Mouse (Mus musculus) CD4-positive helper T cell, adult 2 months (primary cell): ENCODE results near the gene Oprd1.

Source experiments
- DNase-seq: peaks from one replicate; pipeline ENCODE4 v3.0.0-alpha.2; 2012; ENCODE audit warnings: low read depth, missing footprints, low spot score

Gene Oprd1

DNA sequence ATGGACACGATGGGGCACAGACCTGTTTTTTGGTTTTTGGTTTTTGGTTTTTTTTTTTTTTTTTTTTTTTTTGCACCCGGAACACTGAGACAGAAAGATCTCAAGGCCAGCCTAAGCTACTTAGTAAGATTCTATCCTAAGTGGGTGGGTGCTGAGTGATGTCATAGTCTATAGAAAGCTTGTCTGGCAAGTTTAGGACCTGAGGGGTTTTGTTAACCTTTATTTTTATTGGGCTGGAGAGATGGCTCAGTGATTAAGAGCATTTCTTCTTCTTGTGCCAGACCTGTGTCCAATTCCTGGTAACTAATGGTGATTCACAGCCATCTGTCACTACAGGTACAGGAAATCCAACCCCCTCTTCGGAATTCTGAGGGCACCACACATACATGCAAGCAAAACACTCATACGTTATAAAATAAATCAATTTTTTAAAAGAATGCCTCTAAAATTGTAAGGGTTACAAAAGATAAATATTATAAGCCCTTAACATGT is 63.7 kb downstream of the Oprd1 start:
- DNase-seq, result no peak

DNA sequence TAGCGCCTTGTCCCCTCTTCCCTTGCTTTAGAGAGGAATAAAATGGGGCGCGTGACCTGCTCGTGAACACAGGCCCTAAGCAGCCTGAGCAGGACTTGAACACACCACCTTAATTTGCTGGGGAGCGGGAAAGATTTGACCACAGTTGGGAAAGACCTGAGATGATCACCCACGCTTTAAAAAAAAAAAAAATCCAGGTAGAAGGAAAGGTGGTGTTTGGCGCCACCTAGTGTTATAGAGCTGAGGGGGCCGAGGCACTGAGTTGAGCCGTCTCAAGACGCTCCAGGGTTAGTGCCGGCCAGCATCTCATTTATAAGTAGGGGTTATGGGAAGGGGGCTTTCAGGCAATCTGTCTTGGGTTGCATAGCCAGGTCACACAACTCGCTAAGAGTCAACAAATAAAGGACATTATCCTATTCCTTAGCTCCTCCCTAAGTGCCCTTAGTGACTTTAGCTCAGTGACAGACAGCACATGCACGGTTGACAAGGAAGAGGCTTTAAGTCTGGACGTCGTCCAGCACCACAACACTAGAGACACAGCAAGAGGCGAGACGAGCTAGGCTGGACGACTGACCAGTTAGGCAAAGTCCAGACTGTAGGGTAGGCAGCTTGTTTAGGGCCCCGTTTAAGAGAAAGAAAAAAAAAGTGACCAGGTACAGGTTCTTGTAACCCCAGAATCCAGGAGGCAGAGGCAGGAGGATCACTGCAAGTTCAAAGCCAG is 64.6 kb downstream of the Oprd1 start:
- peak; percentile 69 for DNase-seq

DNA sequence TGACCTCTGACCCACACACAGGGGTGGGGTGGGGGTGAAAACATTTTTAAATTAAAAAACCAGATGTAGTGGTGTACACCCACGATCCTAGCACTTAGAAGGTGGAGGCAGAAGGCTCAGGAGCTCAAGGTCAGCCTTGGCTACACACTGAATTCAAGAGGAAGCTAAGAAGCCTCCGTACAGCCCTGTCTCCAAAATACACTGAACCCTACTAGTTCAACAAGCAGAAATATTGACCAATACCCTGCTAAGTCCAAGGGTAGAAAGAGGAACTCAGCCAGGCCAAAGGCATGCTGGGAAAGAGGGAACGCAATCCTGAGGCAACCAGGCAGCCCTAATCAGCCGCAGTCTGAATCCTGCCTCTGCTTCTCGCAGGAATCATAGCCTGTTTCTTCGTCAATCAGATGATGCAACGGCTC is 66.0 kb downstream of the Oprd1 start:
- DNase-seq, result no peak

DNA sequence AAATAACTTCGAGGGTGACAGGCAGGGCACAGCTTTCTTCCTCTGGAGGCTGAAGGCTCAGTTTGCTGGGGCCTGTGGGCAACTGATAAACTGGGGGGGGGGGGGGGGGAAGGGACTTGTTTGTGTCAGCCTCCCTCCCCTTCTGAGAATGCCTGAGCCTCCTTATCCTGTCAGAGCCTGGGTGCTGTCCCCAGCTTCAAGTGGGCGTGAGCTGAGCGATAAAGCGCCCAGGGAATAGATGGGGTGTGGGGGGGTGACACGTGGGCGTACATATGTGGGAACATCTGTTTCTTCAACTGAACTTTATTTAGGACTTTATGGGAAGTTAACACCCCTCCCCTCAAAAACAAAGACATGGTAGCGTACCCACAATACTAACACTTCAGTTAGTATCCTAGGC is 66.8 kb downstream of the Oprd1 start:
- DNase-seq, result peak; percentile 51

DNA sequence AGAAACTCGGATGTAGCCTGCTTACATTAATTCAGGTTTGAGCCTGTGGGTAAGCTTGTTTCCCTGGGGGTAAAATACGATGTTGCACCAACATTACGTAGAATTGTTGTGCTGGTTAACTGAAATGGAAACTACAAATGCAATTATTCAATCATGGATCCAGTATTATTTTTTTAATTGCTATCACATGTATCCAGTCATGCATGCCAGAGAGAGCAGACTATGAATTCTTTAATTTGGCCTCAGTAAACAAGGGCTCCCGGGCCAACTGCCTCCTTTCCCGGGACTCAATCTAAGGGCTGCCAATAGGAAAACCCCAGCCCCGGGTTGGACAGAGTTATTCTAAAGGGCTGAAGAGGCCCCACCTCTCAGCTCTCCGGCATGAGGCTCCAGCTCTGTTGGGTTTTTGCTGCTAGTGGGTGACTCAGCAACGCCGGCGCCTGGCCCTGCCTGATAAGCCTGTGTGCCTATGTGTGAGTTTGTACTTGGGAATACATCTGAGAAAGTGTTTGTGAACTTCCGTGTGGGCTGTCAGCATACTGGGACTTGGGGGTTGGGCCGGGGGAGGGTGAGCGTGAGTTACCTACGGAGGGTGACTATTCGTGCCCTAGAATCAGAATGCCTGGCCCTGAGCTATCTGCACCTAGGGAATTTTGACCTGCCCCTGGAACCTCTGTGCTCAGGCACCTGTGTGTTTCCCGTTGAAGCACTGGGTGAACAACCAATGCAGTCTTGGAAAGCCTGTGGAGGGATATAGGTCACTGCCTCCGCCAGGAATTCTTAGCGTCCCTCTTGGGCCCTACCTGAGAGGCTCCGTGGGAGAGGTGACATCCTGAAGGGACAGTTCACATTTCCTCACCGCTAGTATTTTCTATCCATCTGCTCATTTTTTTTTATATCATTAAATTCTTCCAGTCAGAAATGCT is 67.5 kb downstream of the Oprd1 start:
- peak; percentile 40 for DNase-seq

DNA sequence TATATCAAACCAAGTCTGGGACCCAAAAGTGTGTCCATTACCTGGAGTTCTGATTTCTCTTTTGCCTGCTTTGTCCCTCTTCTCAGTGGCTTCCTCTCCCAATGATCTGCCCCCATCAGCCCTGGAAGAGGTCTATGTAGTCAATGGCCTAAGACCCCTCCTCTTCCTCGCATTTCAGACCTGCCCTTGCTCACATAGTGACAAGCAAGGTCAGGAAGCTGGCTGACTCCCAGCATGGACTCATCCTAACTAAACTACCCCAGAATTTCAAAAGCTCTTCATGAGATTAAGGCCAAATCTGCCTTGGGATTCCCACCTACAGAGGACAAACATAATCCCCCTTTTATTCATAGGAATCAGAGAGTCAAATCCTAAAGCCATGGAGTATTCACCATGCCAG is 68.5 kb downstream of the Oprd1 start:
- DNase-seq, result no peak

DNA sequence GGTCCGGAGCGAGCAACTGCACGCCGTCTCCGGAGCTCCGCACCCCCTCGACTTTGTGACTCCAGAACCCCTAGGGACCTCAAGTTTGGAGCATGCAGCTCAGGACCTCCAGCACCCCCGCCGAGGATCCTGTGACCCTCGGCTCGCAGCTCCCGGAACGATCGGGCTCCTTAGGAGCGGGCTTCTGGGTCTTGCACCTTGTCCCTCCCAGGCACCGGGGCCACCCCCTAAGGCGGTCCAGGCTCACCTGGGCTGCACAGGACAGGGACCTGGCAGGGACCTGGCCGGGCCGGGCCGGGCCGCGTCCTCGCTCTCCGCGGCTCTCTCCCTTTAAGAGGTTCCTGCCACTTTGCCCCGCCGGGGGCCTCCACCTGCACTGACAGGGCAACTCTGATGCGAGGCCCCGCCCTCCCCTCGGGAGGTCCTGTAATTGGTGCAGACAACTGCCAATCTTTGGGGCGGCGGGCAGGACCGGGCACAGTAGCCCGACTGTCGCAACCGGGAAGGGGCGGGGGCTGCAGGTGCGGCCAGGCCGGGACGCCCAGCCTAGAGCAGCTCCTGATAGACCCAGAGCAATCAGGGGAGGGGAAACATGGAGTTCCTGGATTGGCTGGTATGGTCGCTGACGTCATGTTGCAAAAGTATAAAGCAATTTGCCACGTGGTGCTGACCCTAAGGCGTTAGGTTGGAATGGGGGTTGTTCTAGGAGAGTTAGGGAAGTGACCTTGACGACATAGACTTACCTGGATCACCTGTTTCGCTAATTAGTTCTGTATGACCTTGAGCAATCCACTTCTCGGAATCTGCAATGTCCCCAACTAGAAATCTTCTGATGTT is 69.1 kb downstream of the Oprd1 start, which contains the start of gene Epb41:
Epb41 (minus strand) TSS at position 389 of the 837 bp plus-strand sequence.
- peak; percentile 99 for DNase-seq

DNA sequence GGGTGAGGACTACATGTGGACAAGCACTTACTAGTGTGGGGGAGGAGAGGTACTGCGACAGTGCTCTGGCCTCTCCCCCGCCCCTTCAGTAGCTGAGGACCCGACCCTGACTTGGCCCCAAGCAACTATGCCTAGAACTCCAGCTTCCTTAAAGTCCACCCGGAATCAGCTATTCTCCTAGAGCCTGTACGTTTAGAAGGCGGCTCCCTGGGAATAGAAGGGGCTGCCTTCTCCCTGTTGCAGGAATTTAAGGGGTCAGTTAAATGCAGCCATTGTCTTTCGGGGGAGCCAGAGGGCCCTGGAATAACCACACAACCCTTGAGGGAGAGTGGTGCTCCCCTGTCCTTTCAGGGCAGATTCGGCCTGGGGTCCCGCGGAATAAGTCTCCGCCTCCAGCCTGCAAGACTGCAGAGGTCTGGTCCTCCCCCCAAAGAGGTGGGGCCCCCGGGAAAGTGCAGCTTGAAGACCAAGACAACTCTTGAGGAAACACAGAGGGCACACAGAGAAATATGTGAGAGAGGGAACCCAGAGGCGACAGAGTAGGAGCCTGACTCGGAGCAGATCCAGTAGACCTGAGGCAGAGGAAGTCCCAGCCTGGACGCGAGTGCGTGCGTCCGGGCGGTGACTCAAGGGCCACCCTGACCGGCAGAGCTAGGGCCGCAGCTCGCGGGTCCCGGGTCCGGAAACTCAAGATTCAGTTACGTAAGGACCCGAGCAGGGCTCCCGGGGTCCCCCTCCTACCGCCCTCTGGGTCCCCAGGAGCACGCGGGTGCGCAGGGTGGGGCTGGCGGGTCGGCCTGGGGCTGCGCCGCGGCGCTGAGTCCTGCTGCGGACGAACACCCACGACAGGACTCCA is 70.0 kb downstream of the Oprd1 start, which contains the start of gene Gm10300:
Gm10300 (plus strand) TSS at position 621 of the 856 bp plus-strand sequence.
- DNase-seq, result peak; percentile 58

DNA sequence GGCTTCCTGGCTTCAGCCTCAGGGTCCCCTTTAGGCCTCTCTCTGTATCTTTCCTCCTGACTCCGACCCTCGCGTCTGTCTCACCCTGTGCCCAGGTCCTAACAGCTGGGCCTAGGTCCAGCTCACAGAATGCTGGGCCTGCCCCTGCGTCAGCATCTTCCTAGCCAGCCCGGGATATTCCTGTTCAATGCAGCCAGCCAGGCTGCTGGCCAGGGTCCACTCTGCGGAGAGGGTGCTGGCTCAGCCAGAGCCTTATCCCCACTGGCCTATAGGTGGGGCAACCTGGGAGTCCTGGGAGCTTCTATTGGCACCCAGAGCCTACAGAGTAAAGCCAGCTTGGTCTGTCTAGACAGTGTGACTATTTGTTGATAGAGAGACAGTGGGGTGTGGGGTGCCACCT is 71.3 kb downstream of the Oprd1 start:
- DNase-seq, result no peak

DNA sequence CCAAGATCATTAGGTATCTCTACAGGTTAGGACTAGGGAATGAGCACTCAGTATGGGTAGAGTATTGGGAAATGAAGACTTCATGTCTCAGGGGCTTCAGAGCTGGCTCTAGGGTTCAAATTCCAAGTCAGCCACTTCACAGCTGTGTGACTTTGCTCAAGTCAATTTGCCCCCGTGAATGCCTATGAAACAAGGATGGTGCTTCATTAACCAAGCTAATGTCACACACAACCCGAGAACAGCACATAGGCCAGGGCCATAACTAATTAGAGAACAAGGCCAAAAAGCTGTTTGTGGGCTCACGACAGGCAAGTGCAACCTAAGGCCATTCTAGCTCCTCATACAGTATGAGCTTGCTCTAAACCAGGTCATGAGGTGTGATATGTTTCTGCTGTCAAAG is 72.1 kb downstream of the Oprd1 start:
- DNase-seq, result no peak

DNA sequence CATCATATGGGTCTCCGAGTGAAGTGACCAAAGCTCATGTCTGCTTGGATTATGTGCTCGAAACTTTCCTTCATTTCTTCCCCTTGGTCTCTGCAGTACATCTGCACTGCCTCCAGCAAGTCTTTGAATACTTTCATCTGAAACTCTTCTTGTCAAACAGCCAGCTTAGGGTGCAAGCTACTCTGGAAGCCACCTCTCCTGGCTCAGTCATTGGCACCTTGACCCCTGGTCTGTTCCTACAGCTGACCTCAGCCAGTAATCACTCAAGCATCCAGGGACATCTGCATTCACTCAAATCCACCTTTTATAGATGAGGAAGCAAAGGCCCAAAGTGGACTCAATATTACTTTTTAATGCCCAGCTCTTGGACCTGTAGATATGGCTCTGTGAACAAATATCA is 72.6 kb downstream of the Oprd1 start:
- no peak for DNase-seq

DNA sequence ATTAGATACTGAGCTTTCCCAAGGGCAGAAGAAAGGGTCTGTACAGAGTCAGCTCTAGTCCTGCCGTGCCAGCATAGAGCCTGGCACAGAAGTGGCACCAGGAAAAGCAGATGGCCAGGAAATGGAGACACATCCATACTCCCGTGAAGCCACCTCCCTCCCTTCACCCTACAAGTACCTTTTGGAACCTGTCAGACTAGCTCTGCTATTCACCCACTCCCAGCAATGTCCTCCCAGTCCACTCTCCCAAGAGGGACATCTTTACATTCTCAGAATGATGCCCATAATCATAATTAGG is 76.4 kb downstream of the Oprd1 start:
- no peak for DNase-seq

DNA sequence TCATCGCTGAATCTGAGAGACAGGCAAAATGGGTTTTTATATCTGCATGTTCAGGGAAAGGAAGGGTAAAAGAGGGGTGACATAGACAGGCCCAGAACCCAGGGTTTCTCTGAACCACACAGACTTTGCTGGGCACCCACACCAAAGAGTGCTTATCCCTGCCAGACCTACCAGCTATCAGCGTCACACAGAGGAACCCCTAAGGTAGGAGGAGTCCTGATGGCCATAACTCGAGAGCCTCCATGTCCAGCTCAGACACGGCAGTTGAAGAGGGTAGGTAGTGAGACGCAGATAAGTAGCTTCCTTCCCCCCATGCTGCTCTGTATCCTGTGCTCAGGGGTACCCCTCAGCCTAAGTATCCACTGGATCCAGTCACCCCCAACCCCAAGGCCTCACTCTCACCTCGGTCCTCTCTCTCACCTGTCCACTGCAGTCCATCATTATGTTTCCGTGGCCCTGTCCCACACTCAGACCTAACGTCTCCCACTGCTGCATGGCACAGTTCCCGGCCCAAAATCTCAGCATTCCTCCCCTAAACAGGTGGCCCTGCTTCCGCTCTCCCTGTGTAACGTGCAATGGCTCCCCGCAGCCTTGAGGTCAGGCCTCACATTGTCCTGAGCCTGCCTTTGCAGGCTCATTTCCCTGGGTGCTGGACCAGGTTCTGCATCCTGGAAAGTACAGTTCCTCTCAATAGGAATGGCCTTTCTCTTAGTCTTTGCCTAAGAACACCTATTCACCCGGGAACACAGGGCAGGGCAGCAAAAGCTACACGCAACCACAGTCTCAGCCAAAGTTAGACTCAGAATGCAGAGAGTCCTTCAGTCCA is 77.0 kb downstream of the Oprd1 start:
- DNase-seq, result no peak

DNA sequence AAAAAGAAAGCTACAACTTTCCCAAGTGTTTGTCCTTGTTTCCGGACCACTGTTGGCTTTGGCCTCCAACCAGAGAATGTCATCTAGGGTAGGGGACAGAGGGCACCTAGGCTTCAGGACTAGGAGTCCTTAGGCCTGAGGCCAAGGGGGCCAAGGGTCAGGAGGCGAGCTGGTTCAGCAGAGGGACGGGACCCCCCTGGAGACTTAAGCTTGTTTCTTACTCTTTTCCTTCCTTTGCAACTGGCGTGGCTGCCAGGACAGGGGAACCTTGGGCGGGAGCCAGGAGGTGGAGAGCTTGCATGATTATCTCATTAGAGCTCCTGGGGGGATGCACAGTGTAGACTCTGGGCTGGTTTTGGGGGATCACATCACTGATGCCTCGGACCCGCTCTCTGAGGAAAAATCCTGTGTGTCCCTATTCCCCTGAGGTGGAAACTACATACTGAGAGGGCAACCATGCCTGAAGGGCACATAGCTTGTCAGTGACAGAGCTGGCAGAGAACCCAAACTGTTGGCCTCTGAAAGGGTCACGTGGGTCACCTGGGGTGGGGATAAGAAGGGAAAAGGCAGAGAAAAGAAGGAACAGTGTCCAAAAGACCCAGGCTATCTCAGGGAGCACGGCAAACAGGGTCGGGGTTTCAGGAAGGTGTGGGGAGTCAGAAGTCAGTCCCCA is 78.0 kb downstream of the Oprd1 start:
- DNase-seq, result no peak

DNA sequence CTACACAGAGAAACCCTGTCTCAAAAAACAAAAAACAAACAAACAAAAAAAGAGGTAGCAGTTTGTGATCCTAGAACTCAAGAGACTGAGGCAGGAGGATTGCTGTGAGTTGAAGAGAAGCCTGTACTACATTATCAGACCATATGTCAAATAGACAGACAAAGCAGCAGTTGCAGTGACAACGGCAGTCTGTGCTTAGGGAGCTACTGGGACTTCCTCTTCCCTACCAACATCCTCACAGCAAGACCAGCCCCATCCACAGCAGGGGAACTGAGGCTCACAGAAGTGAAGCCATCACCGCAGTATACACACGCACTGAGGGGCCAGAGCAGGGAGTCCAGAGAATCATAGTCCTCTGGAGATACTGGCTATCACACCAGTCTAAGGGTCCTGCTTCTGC is 78.7 kb downstream of the Oprd1 start:
- DNase-seq, result no peak

DNA sequence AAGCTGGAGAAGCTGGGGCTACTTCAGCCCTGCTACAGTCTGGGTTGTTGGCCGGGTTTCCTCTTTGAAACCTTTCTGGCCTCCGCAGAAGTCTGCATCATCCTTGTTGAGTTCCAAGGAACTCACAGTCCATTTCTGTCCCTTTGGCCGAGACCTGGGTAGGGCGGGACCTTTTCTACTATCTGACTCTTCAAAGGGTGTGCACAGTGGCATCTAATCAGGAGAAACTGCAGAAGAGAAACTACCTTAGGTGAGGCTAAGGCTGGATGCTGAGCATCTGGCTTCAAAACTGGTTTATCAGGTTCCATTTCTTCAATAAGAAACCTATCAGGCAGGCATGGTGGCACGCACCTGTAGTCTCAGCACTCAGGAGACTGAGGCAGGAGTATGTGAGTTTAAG is 79.7 kb downstream of the Oprd1 start:
- DNase-seq, result no peak

DNA sequence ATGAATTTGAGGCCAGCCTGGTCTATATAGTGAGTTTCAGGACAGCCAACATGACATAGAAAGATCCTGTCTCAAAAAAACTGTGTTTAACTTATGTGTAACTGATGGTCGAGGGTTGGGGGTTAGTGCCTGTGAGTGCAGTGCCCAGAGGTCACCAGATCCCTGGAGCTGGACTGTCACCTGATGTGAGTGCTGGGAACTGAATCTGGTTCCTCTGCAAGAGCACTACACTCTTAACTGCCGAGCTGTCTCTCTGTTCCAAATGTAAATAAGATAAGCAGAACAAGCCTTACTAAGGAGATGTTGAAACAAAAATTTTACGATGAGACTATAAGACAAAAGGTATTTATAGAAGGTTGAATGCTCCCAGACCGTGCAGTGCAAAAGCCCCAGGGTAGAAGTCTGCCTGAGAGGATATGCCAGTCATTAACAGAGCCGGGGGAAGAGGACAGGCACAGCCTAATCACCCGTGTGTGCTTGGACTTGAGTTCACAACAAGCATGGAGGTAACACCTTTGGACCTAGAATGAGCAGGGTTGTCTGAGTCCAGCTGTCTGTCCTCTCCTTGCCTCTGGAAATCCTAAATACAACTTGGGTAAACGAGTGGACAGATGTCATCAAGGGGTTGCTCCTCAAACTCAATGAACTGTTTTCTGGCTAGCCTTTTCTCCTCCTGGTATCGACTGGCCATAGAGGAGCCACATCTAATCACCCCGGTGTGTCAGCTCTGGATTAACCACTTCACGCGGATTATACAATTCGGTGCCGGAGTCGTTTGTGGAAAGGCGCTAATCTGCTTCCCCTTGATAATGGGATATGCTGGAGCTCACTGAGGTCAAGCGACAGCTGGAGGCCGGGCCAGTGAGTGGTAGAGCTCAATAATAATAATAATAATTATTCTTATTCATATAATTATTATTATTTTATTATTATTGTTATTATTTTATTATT is 81.1 kb downstream of the Oprd1 start:
- DNase-seq, result no peak

DNA sequence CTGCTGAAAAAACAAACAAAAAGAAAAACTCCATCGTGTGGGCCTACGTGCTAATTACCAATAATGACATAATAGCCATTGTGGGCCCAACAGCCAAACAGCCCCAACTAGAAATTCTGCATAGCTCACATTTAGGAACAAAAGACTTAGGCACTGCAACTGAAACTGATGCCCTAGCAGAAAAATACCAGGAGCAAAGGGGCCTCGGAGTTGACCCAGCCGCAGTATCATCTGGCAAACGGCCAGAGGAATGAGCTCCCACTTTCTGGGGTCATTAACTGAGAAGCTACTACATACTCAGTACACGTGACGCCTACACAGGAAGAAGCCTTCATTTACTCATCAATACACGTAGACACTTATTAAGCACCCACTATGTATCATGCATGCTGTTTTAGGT is 82.0 kb downstream of the Oprd1 start:
- DNase-seq, result no peak
